Mouse (Mus musculus): ENCODE data around the gene Rps6ka5.

DNA sequence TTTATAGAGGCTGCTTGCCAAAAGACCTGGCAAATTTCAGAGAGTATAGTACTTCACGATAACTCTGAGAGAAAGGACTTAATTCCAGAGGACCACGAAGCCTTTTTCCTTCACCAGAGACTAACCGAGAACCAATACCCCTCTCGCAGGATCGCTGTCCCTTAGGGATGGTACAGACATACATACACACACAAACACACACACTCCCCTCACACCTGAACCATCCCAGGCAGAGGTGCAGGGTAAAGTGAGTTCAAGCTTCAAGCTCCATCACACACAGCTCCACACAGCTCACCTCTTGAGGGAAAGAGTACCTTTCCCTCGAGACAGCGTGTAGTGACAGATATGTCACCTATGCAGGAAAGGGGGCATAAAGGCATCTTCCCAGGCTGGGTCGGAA, 2.6 kb downstream of the Rps6ka5 start:
- TF ChIP-seq CTCF (conservative IDR thresholded peaks at IDR 0.05; ENCODE audit: insufficient read depth, insufficient read length, low read depth, low read length) (no peak), POLR2A (IDR thresholded peaks at IDR 0.05; ENCODE audit: low read depth, low read length) (no peak)

Measured in kidney, adult 2 months (tissue).